Mouse (Mus musculus): Measurements from ENCODE around the gene Ankrd16. TPM values are rescaled to one million over a fixed set of nuclear protein-coding genes. Genes with fewer than 3 reads are reported as not detected.
A peak's percentile ranks its signal among the peaks of the same experiment; 100 is the strongest.

Ankrd16 gene
- polyA plus RNA-seq (2021): 51.0 TPM

GRCm38 (mm10) chr2:11777091-11778068 is at the start of gene Ankrd16, which contains the start of gene Fbh1:
Gene Ankrd16 (plus strand): TSS chr2:11777876.
Gene Fbh1 (minus strand): TSS chr2:11777582.
- ChIA-PET POLR2A (interaction anchor here (0.6 to 1.5 kb wide), 2 partner anchors 11 to 404 kb away, joined by 3 to 5 read pairs; no protein-coding TSS in a partner anchor), CTCF (no interaction called here)
- no peak for TF ChIP-seq CTCF (IDR thresholded peaks at IDR 0.05)
- no peaks in the 10 kb centered on the region for H3K27me3 ChIP-seq
- in situ Hi-C loops (cut with MboI; ENCODE audit: low pct_unique_long_range_greater_than_20kb): loop anchor here (5.0 to 25.0 kb wide), 2 partner anchors 635 to 1460 kb away; no protein-coding TSS in a partner anchor
- DNase-seq (ENCODE audit: low read depth, low spot score): peak; percentile 100
- peak; percentile 96 for ATAC-seq

GRCm38 (mm10) chr2:11729091-11729490 is 48.6 kb upstream of the Ankrd16 start:
- no peak for ATAC-seq
- CTCF ChIA-PET: no interaction called here
- in situ Hi-C loops (cut with MboI; ENCODE audit: low pct_unique_long_range_greater_than_20kb): no loop called here
- POLR2A ChIA-PET: interaction anchor here (1.1 kb wide), 1 partner anchor 17 kb away, joined by 3 read pairs; no protein-coding TSS in a partner anchor
- TF ChIP-seq CTCF (IDR thresholded peaks at IDR 0.05): no peak
- H3K27me3 ChIP-seq: no peaks in the 10 kb centered on the region
- no peak for DNase-seq (ENCODE audit: low read depth, low spot score)

- POLR2A ChIA-PET: no interaction called here
- DNase-seq (ENCODE audit: low read depth, low spot score): no peak
- ATAC-seq: no peak
- in situ Hi-C loops (cut with MboI; ENCODE audit: low pct_unique_long_range_greater_than_20kb): no loop called here
- CTCF ChIA-PET: no interaction called here
- no peak for TF ChIP-seq CTCF (IDR thresholded peaks at IDR 0.05)
- H3K27me3 ChIP-seq: no peaks in the 10 kb centered on the region
Observed at GRCm38 (mm10) chr2:11732978-11733377, 44.7 kb upstream of the Ankrd16 start.

GRCm38 (mm10) chr2:11735853-11736252 is 41.8 kb upstream of the Ankrd16 start:
- ChIA-PET CTCF (no interaction called here), POLR2A (no interaction called here)
- in situ Hi-C loops (cut with MboI; ENCODE audit: low pct_unique_long_range_greater_than_20kb): no loop called here
- H3K27me3 ChIP-seq: no peaks in the 10 kb centered on the region
- no peak for ATAC-seq
- no peak for DNase-seq (ENCODE audit: low read depth, low spot score)
- no peak for TF ChIP-seq CTCF (IDR thresholded peaks at IDR 0.05)

GRCm38 (mm10) chr2:11738794-11739193 is 38.9 kb upstream of the Ankrd16 start:
- no peak for ATAC-seq
- TF ChIP-seq CTCF (IDR thresholded peaks at IDR 0.05): no peak
- ChIA-PET POLR2A (no interaction called here), CTCF (interaction anchor here (1.0 to 1.2 kb wide), 4 partner anchors 9 to 27 kb away, joined by 3 to 4 read pairs (median 4); no protein-coding TSS in a partner anchor)
- no peak for DNase-seq (ENCODE audit: low read depth, low spot score)
- in situ Hi-C loops (cut with MboI; ENCODE audit: low pct_unique_long_range_greater_than_20kb): no loop called here
- H3K27me3 ChIP-seq: no peaks in the 10 kb centered on the region

GRCm38 (mm10) chr2:11739516-11740051 is 38.1 kb upstream of the Ankrd16 start:
- DNase-seq (ENCODE audit: low read depth, low spot score) (no peak), ATAC-seq (no peak)
- ChIA-PET POLR2A (no interaction called here), CTCF (interaction anchor here (1.2 kb wide), 1 partner anchor 11 kb away, joined by 4 read pairs; no protein-coding TSS in a partner anchor)
- H3K27me3 ChIP-seq: no peaks in the 10 kb centered on the region
- in situ Hi-C loops (cut with MboI; ENCODE audit: low pct_unique_long_range_greater_than_20kb): no loop called here
- no peak for TF ChIP-seq CTCF (IDR thresholded peaks at IDR 0.05)

- POLR2A ChIA-PET: no interaction called here
Observed at GRCm38 (mm10) chr2:11762541-11762940, 15.1 kb upstream of the Ankrd16 start.

GRCm38 (mm10) chr2:11765694-11766093 is 12.0 kb upstream of the Ankrd16 start:
- DNase-seq (ENCODE audit: low read depth, low spot score) (no peak), ATAC-seq (no peak)
- H3K27me3 ChIP-seq: no peaks in the 10 kb centered on the region
- TF ChIP-seq CTCF (IDR thresholded peaks at IDR 0.05): no peak
- in situ Hi-C loops (cut with MboI; ENCODE audit: low pct_unique_long_range_greater_than_20kb): loop anchor here (25.0 kb wide), 1 partner anchor 1678 kb away; the partner anchor contains the start of genes Atp5c1 and Kin
- ChIA-PET POLR2A (no interaction called here), CTCF (interaction anchor here (1.9 kb wide), 1 partner anchor 9 kb away, joined by 5 read pairs; no protein-coding TSS in a partner anchor)

More at GRCm38 (mm10) chr2:11762541-11762940, 15.1 kb upstream of the Ankrd16 start:
- DNase-seq (ENCODE audit: low read depth, low spot score) (no peak), ATAC-seq (no peak)
- no peak for TF ChIP-seq CTCF (IDR thresholded peaks at IDR 0.05)
- CTCF ChIA-PET: interaction anchor here (0.9 to 2.2 kb wide), 2 partner anchors 10 to 17 kb away, joined by 3 to 6 read pairs; no protein-coding TSS in a partner anchor
- in situ Hi-C loops (cut with MboI; ENCODE audit: low pct_unique_long_range_greater_than_20kb): loop anchor here (25.0 kb wide), 1 partner anchor 1675 kb away; the partner anchor contains the start of genes Atp5c1 and Kin
- H3K27me3 ChIP-seq: no peaks in the 10 kb centered on the region

- POLR2A ChIA-PET: interaction anchor here (1.3 kb wide), 1 partner anchor 11 kb away, joined by 3 read pairs; the partner anchor contains the start of genes Ankrd16 and Fbh1
Observed at GRCm38 (mm10) chr2:11766485-11767160, 11.1 kb upstream of the Ankrd16 start.

GRCm38 (mm10) chr2:11767161-11767545 is 10.5 kb upstream of the Ankrd16 start:
- ChIA-PET CTCF (no interaction called here), POLR2A (interaction anchor here (1.3 kb wide), 1 partner anchor 10 kb away, joined by 3 read pairs; the partner anchor contains the start of genes Ankrd16 and Fbh1)
- ATAC-seq: no peak
- no peaks in the 10 kb centered on the region for H3K27me3 ChIP-seq
- in situ Hi-C loops (cut with MboI; ENCODE audit: low pct_unique_long_range_greater_than_20kb): loop anchor here (25.0 kb wide), 1 partner anchor 1680 kb away; the partner anchor contains the start of genes Atp5c1 and Kin
- TF ChIP-seq CTCF (IDR thresholded peaks at IDR 0.05): no peak
- DNase-seq (ENCODE audit: low read depth, low spot score): no peak

More at GRCm38 (mm10) chr2:11766485-11767160, 11.1 kb upstream of the Ankrd16 start:
- ATAC-seq: no peak
- in situ Hi-C loops (cut with MboI; ENCODE audit: low pct_unique_long_range_greater_than_20kb): loop anchor here (25.0 kb wide), 1 partner anchor 1679 kb away; the partner anchor contains the start of genes Atp5c1 and Kin
- no peak for TF ChIP-seq CTCF (IDR thresholded peaks at IDR 0.05)
- H3K27me3 ChIP-seq: no peaks in the 10 kb centered on the region
- no peak for DNase-seq (ENCODE audit: low read depth, low spot score)
- CTCF ChIA-PET: interaction anchor here (1.9 kb wide), 1 partner anchor 8 kb away, joined by 5 read pairs; no protein-coding TSS in a partner anchor

Measured in Patski (cell line).